Mouse (Mus musculus): ENCODE results near the gene Rnase13.

The Rnase13 gene

GRCm38 (mm10) chr14:51877517-51877916, 45.1 kb downstream of the Rnase13 start:
- DNase-seq (ENCODE audit: low spot score), result no peak

GRCm38 (mm10) chr14:51871741-51872140, 50.8 kb downstream of the Rnase13 start:
- no peak for DNase-seq (ENCODE audit: low spot score)
